14 mouse cellular contexts compared by ENCODE assay signal in genomic region chr2:92446656-92447055, GRCm38 (mm10). TPM values are rescaled to one million over a fixed set of nuclear protein-coding genes. Genes with fewer than 3 reads are reported as not detected.
DNase-seq lines count a peak whose midpoint lies in the region; ATAC-seq and TF ChIP-seq lines count a peak whose summit lies in the region.
"Had no signal": no experiment of that assay in that cellular context is flagged by ENCODE, and none has a peak within 500 bp of the region (broad histone marks: within the 10 kb centered on the region; RNA-seq: fewer than 3 reads in every experiment).

No protein-coding gene starts in this region.

- TF ChIP-seq CTCF in kidney, adult 2 months (conservative IDR thresholded peaks at IDR 0.05; ENCODE audit: insufficient read depth, insufficient read length, low read depth, low read length) = no peak
- TF ChIP-seq CTCF in layer of hippocampus, adult 2 months (conservative IDR thresholded peaks at IDR 0.05) = no peak

- no peak for ATAC-seq in kidney, embryonic 15.5 days (replicated peaks; ENCODE audit: low FRiP score)
- ATAC-seq: Patski had no signal

- H3K27me3 ChIP-seq in kidney, adult 2 months (replicated peaks; ENCODE audit: control insufficient read depth, insufficient read depth, low read length) = no peaks in the 10 kb centered on the region
- no peaks in the 10 kb centered on the region for H3K27me3 ChIP-seq in kidney, embryonic 15.5 days
- H3K27me3 ChIP-seq: heart, embryonic 15.5 days; Patski had no signal

- no peaks in the 10 kb centered on the region for H3K9me3 ChIP-seq in kidney, embryonic 15.5 days (replicated peaks)
- H3K9me3 ChIP-seq: heart, embryonic 15.5 days had no signal

- no peak for TF ChIP-seq POLR2A in kidney, adult 2 months (IDR thresholded peaks at IDR 0.05; ENCODE audit: low read depth, low read length)

- DNase-seq in cerebellum, adult 11-12 months = peak; percentile 44
- DNase-seq in cerebellum, postnatal 4 days (ENCODE audit: low spot score in 2 of 2) = no peak
- peak; percentile 84 for DNase-seq in kidney, adult 2 months
- DNase-seq in cerebellum, postnatal 10 days = peak; percentile 66 to 68
- peak; percentile 76 to 87 for DNase-seq in kidney, postnatal 25 days
- DNase-seq in left cerebral cortex, adult 8-10 months (ENCODE audit: low spot score in 2 of 2) = no peak
- DNase-seq in layer of hippocampus, adult 2 months (ENCODE audit: low spot score in 2 of 2) = no peak
- DNase-seq: liver; spleen, adult 18-20 months had no signal

- H3K27ac ChIP-seq in kidney, adult 2 months (ENCODE audit: insufficient read depth, low read depth, low read length) = no peak overlapping the region
- H3K27ac ChIP-seq in kidney, embryonic 15.5 days = no peak overlapping the region
- H3K27ac ChIP-seq in layer of hippocampus, adult 2 months = no peak overlapping the region
- H3K27ac ChIP-seq: heart, embryonic 15.5 days; hindbrain, embryonic 14.5 days had no signal

- H3K4me2 ChIP-seq in kidney, embryonic 15.5 days = no peak overlapping the region
- H3K4me2 ChIP-seq: heart, embryonic 15.5 days; hindbrain, embryonic 14.5 days had no signal

- H3K36me3 ChIP-seq in kidney, adult 2 months (ENCODE audit: control insufficient read depth, insufficient read depth, low read length) = no peaks in the 10 kb centered on the region
- H3K36me3 ChIP-seq in kidney, embryonic 15.5 days = no peaks in the 10 kb centered on the region
- H3K36me3 ChIP-seq: heart, embryonic 15.5 days had no signal

- H3K4me3 ChIP-seq in kidney, adult 2 months (ENCODE audit: insufficient read depth, low read depth, low read length) = no peak overlapping the region
- H3K4me3 ChIP-seq in kidney, embryonic 15.5 days (replicated peaks) = no peak overlapping the region
- no peak overlapping the region for H3K4me3 ChIP-seq in layer of hippocampus, adult 2 months
- H3K4me3 ChIP-seq: heart, embryonic 15.5 days had no signal

- 32% methylated on average over 8 of the region's 8 CpGs for WGBS in kidney, adult 2 months
- 67% methylated on average over 8 of the region's 8 CpGs for WGBS in kidney, embryonic 15.5 days

- no peaks in the 10 kb centered on the region for H3K4me1 ChIP-seq in kidney, adult 2 months (ENCODE audit: control insufficient read depth, insufficient read depth, low read length)
- H3K4me1 ChIP-seq in kidney, embryonic 15.5 days = no peaks in the 10 kb centered on the region

- no peak overlapping the region for H3K9ac ChIP-seq in kidney, embryonic 15.5 days
- H3K9ac ChIP-seq: heart, embryonic 15.5 days; hindbrain, embryonic 14.5 days had no signal

RNA-seq across cellular contexts. Expression of gene Cry2, which starts 12.8 kb away (rescaled TPM):
- polyA plus RNA-seq in kidney, adult 2 months (2012; rRNA removed) = 13.5 and 15.3 TPM in 2 replicates
- polyA plus RNA-seq in kidney, embryonic 15.5 days (2015; fragmentation: Nextera tagmentation; extraction: Ambion mirVana) = 17.7 and 21.3 TPM in 2 replicates
- total RNA-seq in left cerebral cortex, adult 8-10 months (2022) = 100 to 1,000 TPM; 121 to 130 (median 128) TPM
- 100 to 1,000 TPM; 105 to 108 TPM for total RNA-seq in layer of hippocampus, adult 2 months (2021)

RNA-seq across cellular contexts. Expression of gene Slc35c1, which starts 13.7 kb away (rescaled TPM):
- polyA plus RNA-seq in kidney, adult 2 months (2012; rRNA removed) = 29.6 and 35.4 TPM in 2 replicates
- polyA plus RNA-seq in kidney, embryonic 15.5 days (2015; fragmentation: Nextera tagmentation; extraction: Ambion mirVana) = 15.1 and 16.2 TPM in 2 replicates
- total RNA-seq in left cerebral cortex, adult 8-10 months (2022) = 10 to 100 TPM; 15.3 to 18.1 (median 16.3) TPM
- 10 to 100 TPM; 14.0 to 15.7 TPM for total RNA-seq in layer of hippocampus, adult 2 months (2021)

RNA-seq across cellular contexts. Expression of gene Mapk8ip1, which starts 45.6 kb away (rescaled TPM):
- 41.5 and 49.3 TPM in 2 replicates for polyA plus RNA-seq in kidney, adult 2 months (2012; rRNA removed)
- 32.1 and 34.9 TPM in 2 replicates for polyA plus RNA-seq in kidney, embryonic 15.5 days (2015; fragmentation: Nextera tagmentation; extraction: Ambion mirVana)
- 100 to 1,000 TPM; 328 to 363 (median 345) TPM for total RNA-seq in left cerebral cortex, adult 8-10 months (2022)
- total RNA-seq in layer of hippocampus, adult 2 months (2021) = 100 to 1,000 TPM; 338 to 354 TPM
- total RNA-seq: megakaryocyte progenitor cell, adult 5-6 weeks had no signal

Comparison
In these comparisons a context has a peak if more than half of its experiments do, and no peak if none do; other contexts are left out.
1. DNase-seq: peak in cerebellum, adult 11-12 months (single experiment), kidney, adult 2 months (single experiment), cerebellum, postnatal 10 days (2 of 2) and kidney, postnatal 25 days (2 of 2); none in cerebellum, postnatal 4 days (0 of 2), left cerebral cortex, adult 8-10 months (0 of 2) and layer of hippocampus, adult 2 months (0 of 2).